Mouse (Mus musculus) thymus, postnatal 36 days (tissue): ENCODE data around the gene Dcakd.
A peak's percentile ranks its signal among the peaks of the same experiment; 100 is the strongest.

Experiments
- DNase-seq, 2 experiments: peaks; one replicate each; pipeline ENCODE4 v3.0.0; 2022; ENCODE audit warnings: mixed read lengths in 2 of 2

The Dcakd gene

GRCm38 (mm10) chr11:103028176-103028891 is at the start of gene Dcakd, which contains the start of gene Nmt1:
TSS of gene Dcakd (minus strand) at chr11:103028333.
TSS of gene Nmt1 (plus strand) at chr11:103028190.
- DNase-seq = peak; percentile 89 to 93

- DNase-seq = no peak
Observed at GRCm38 (mm10) chr11:103076581-103076980, 48.4 kb upstream of the Dcakd start.

- DNase-seq = no peak
Observed at GRCm38 (mm10) chr11:103076010-103076409, 47.9 kb upstream of the Dcakd start.

GRCm38 (mm10) chr11:103074796-103075323 is 46.7 kb upstream of the Dcakd start:
- no peak for DNase-seq

DNA sequence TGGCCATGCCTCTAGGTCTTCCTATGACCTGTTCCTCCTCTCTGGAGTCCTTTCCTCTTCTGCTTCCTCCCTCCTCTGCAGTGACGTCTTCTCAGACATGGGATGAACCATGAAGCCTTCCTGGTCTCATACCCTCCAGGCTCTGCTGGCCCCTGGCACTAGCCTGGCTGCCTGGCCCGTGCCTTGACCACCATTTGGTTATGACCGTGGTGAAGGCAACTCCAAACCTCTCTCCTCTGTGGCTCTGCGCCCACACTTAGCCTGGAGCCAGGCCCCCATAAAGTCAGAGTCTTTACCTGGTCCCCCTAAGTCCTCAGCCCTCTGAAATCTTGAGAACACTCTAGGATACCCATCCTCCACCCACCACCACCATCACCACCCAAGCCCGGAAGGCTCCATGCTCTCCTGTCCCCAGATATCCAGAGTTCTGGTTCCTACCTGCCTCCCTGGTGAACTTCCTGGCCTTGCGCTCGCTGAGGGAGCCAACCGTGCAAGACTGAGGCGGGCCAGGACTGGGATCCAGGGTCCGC is 46.1 kb upstream of the Dcakd start:
- no peak for DNase-seq

GRCm38 (mm10) chr11:103073671-103074070 is 45.5 kb upstream of the Dcakd start:
- DNase-seq = no peak

GRCm38 (mm10) chr11:103070322-103070880 is 42.3 kb upstream of the Dcakd start:
- DNase-seq = no peak

GRCm38 (mm10) chr11:103069731-103070130 is 41.6 kb upstream of the Dcakd start:
- DNase-seq = no peak

DNA sequence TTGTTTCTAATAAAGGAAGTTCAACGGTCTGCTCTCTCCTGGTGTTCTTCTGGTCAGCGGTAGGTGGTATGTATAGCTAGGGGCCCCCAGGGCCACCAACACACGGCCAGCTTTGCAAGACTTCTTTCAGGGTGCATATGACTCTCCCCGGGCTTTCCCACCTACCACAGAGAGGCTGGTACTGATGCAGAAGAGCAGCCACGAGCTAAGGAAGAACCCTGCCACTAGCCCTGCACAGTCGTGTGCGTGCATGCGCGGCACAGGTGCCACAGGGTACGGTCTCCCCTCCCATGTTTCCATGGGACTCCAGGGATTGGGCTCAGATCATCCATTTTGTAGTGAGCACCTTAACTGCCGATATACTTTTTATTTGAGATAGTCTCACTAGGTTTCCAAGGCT is 40.8 kb upstream of the Dcakd start:
- DNase-seq = no peak

DNA sequence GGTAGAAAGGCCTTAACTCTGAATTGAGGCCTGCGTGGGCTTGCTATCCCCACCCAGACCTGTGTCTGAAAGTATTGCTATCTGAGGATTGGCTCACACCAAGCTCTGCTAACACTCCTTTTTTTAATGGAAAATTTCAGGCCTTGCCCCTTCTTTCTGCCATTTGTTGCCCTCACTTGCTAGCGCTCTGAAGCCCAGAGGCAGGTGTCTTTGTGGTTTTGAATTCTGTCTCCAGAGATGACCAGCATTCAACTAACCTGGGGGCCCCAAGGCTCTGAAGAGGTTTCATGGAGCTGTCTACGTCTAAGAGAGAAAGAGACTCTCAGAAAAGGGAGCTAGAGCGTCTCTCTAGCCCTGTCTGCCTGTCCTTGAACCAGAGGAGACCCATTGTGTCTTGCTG is 40.1 kb upstream of the Dcakd start:
- DNase-seq = no peak

- DNase-seq = no peak
Observed at GRCm38 (mm10) chr11:103067457-103068001, 39.4 kb upstream of the Dcakd start.

GRCm38 (mm10) chr11:103067051-103067361 is 38.9 kb upstream of the Dcakd start:
- no peak for DNase-seq

DNA sequence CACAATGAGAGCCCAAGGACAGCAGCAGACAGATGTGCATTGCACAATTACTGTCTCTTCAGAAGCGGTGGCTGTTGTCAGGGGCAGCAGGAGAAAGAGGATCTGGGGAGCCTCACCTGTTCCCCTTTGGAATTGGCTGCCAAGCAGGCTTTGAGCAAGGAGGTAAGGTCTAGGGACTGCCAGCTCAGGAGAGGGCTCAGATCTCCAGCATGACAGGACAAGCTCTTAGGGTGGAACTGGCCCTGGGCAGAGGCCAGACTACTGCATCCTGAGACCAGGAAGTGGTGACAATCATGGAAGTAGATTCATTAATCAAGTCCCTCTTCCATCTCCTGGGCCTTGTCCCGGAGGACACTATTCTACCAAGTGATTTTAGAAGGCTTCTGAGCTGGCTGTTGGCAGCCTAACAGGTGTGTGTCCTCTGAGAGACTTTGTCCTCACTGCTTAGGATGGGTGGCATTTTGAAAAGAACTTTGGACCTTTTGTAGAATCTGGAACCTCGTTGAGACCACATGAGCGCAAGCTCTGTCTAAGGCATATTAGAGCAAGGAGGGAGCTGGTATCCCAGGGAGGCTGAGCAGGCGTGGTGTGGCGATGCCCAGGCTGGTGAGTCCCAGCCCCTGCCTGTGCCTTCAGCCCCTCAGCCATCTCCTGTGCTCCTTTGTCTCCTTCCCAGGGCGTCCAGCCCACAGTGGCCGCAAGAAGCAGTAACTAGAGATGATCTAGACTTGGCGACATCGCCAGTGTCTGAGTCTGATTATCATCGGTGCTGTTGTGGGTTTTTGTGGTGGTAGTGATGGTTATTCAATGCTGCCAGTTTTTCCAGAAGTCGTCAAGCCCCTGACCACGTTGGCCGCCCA is 38.3 kb upstream of the Dcakd start:
- DNase-seq = no peak

DNA sequence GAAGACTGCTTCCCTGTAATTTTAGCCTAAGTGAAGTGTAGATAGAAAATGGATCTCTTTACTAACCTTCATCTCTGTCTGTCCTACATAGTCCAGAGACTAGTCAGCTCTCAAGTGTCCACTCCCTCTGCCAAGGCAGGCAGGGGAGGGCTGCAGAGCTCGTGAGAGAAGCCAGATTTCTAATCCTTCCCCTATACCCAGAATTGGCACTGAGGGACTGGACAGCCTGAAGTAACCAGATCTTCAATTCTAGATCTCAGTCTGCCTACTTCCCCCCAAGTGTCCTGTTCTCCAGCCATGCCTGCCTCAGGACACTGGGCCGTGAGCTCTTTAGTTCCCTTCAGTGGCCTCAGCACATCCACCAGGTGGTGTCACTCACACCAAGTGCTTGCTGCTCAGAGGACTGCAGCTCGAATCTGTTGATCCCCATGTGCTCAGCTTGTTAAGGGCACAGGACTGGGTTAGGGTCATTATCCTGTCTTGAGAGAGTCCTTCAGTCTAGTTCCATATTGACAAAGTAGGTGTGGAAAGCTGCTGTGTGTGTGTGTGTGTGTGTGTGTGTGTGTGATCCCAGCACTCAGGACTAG is 30.5 kb upstream of the Dcakd start:
- DNase-seq = no peak

GRCm38 (mm10) chr11:103056636-103057035 is 28.5 kb upstream of the Dcakd start:
- no peak for DNase-seq

- peak; percentile 48 to 63 for DNase-seq
Observed at GRCm38 (mm10) chr11:103054798-103055197, 26.7 kb upstream of the Dcakd start.

GRCm38 (mm10) chr11:103053191-103054076 is 25.3 kb upstream of the Dcakd start:
- no peak for DNase-seq

GRCm38 (mm10) chr11:103052078-103052477 is 23.9 kb upstream of the Dcakd start:
- no peak for DNase-seq

- no peak for DNase-seq
Observed at GRCm38 (mm10) chr11:103051249-103051691, 23.1 kb upstream of the Dcakd start.

- DNase-seq = no peak
Observed at GRCm38 (mm10) chr11:103050153-103050552, 22.0 kb upstream of the Dcakd start.

DNA sequence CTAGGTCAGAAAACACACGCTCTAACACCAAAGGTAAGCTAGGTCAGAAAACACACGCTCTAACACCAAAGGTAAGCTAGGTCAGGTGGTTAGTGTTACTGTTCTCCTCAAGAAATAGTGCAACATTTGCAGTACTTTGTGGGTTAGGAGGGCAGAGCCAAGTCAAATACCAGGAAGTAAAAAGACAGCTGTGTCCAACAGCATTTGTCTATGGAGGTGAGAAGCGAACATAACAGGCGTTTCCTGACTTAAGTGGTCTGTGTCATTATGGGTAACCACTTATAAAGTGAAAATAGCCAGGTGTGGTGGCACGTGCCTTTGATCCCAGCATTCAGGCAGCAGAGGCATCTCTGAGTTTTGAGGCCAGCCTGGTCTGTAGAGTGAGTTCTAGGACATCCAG is 21.5 kb upstream of the Dcakd start:
- DNase-seq = no peak
